Mouse (Mus musculus): ENCODE measurements at regions not wholly inside any gene's neighbourhood (a gene's known extent, or its start where the extent isn't known, plus 50 kb on each side); places are given as distances from the start of the nearest gene placed in this dataset.

DNA sequence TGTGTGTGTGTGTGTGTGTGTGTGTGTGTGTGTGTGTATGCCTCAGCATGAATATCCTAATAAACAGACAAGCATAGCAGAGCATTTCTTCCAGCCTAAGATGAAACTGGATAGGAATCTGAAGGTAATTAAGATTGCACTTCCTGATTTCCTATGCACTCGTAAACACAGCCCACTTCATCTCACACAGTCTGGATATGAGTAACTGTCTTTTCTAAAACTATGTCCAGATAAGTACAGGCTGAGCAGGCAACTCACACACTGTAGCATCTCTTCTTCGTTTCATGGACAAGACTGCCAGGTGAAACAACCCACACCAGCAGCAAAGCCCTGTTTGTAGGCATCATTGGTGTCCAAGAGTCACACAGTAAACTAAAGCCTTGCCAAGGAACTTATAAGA, 261.1 kb downstream of the Pdha2 start:
- DNase-seq (ENCODE audit: low spot score), result no peak
- Histone ChIP-seq H3K4me1 (no peaks in the 10 kb centered on the region), H3K36me3 (no peaks in the 10 kb centered on the region), H3K27ac (no peak overlapping the region), H3K9me3 (no peaks in the 10 kb centered on the region), H3K27me3 (ENCODE audit: insufficient read depth, poor library complexity, severe bottlenecking) (no peaks in the 10 kb centered on the region), H3K4me3 (no peak overlapping the region)
- 60% methylated on average over 2 of the region's 2 CpGs for WGBS

DNA sequence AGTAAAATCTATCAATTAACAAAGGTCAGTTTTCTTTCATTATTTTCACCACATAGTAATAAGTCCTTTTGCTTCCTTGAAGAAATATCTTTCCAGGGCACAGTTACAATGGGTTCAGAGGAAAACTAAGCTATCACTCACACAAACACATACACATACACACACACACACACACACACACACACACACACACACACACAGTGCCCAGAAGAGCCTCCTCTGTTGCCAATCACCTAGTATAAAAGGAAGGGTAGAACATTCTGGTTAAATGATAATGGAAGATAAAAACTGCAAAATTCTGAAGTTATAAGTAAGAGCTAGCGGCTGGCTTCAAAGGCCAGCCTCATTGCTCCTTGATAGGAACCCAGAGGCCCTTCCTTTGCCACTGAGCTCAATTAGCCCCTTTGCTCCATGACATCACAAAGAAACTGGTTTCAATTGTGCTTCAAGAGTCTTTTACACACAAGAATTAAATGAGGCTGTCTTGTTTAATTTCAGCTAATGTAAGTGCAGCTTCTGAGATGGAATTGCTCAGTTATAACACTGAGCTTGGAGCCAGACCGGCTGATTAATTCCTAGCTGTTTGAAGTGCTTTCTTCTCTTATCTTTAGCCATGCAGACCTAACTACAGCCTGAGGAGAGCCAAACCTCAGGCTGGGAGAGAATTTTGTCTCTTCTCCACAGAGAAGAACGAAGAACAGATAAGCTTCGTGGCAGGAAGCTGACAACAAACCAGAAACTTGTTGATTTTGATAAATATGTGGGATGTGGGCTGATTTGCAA, 262.1 kb downstream of the Pdha2 start:
- WGBS, result 16% methylated on average over 4 of the region's 4 CpGs
- H3K4me1 ChIP-seq, result no peaks in the 10 kb centered on the region
- H3K9me3 ChIP-seq, result no peaks in the 10 kb centered on the region
- DNase-seq (ENCODE audit: low spot score), result peak; percentile 75
- H3K4me3 ChIP-seq, result no peak overlapping the region
- H3K27me3 ChIP-seq (ENCODE audit: insufficient read depth, poor library complexity, severe bottlenecking), result no peaks in the 10 kb centered on the region
- H3K36me3 ChIP-seq, result no peaks in the 10 kb centered on the region
- no peak overlapping the region for H3K27ac ChIP-seq

DNA sequence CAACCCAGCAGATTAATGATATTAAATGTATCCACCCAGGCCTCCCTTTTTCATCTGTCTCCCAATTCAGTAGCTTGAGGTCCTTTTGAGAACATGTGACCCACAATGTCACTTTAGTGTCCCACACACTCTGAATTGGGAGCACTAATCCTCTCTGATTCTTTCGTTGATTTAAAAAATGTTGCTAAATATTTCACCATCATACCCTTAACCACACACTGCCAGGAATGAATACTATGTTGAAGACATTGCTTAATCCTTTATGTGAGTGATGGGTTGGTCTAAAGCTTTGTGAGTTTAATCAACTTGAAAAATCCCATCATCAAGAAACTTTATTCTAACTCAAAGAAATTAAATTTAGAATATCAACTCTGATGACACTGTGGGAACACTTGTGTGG, 269.7 kb downstream of the Pdha2 start:
- no peak for DNase-seq (ENCODE audit: low spot score)
- H3K9me3 ChIP-seq, result no peaks in the 10 kb centered on the region
- H3K27ac ChIP-seq, result no peak overlapping the region
- H3K27me3 ChIP-seq (ENCODE audit: insufficient read depth, poor library complexity, severe bottlenecking), result no peaks in the 10 kb centered on the region
- no peaks in the 10 kb centered on the region for H3K36me3 ChIP-seq
- H3K4me1 ChIP-seq, result no peaks in the 10 kb centered on the region
- WGBS, result 77% methylated on average over 1 of the region's 1 CpGs
- H3K4me3 ChIP-seq, result no peak overlapping the region

DNA sequence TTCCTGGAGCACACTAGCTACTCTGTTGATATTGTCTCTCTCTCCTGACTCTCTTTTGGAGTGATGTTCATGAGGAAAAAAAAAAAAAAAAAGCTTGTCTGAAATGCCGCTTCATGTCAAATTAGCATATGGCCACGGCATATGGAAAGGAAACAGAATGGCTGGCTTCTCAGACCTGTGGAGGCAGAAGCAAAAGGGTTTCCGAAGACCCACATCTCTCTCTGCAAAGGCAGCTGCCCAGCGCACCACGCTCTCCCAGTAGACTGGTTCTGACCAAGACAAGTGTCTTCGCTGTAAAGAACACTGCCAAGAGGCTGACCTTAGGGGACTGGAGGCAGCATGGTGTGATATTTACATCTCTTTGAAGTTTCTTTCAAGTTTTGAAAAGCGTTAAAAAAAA, 270.3 kb downstream of the Pdha2 start:
- Histone ChIP-seq H3K27ac (no peak overlapping the region), H3K9me3 (no peaks in the 10 kb centered on the region)
- 80% methylated on average over 7 of the region's 7 CpGs for WGBS

DNA sequence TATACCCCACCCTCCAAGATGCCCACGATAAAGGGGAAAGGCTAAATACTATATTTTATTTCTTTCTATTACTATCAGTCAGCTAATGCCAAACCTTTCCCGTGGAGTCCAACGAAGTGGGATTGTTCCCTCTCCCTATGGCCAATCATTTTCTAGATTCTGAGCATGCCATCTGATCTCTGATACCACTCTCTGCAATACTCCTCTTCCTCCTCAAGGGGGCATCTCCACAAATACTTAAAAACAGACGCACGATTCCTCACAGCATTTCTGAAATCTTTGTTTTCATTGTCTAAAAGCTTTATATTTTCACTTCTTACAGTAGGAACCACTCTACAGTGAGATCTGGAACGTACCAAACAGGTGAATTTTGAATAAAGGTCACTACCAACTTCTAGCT, 270.8 kb downstream of the Pdha2 start:
- Histone ChIP-seq H3K36me3 (no peaks in the 10 kb centered on the region), H3K9me3 (no peaks in the 10 kb centered on the region), H3K27me3 (ENCODE audit: insufficient read depth, poor library complexity, severe bottlenecking) (no peaks in the 10 kb centered on the region), H3K27ac (no peak overlapping the region), H3K4me3 (no peak overlapping the region), H3K4me1 (no peaks in the 10 kb centered on the region)
- no peak for DNase-seq (ENCODE audit: low spot score)
- 85% methylated on average over 6 of the region's 6 CpGs for WGBS

More for the DNA sequence above, 270.3 kb downstream of the Pdha2 start:
- no peaks in the 10 kb centered on the region for H3K4me1 ChIP-seq
- no peak for DNase-seq (ENCODE audit: low spot score)
- H3K36me3 ChIP-seq, result no peaks in the 10 kb centered on the region
- no peak overlapping the region for H3K4me3 ChIP-seq
- H3K27me3 ChIP-seq (ENCODE audit: insufficient read depth, poor library complexity, severe bottlenecking), result no peaks in the 10 kb centered on the region

DNA sequence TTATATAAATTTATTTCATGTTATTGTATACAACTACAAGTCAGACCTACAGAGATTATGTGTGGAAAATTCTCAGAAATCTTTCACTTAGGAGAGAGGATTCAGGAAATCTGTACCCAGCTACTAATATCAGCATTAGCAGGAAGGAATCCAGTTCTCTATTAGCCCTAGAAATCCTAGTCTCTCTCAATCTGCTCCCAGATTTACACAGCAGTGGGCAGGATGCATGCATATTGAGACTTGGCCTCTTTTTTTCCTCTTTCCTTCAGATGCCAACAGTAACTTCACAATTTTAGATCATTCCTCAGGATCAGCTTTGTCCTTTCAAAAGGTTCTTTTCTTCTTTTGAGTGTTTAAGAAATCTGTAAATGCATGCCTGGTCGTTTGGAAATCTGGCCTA, 279.0 kb downstream of the Pdha2 start:
- Histone ChIP-seq H3K4me3 (no peak overlapping the region), H3K27ac (no peak overlapping the region), H3K27me3 (ENCODE audit: insufficient read depth, poor library complexity, severe bottlenecking) (no peaks in the 10 kb centered on the region), H3K9me3 (no peaks in the 10 kb centered on the region), H3K4me1 (no peaks in the 10 kb centered on the region), H3K36me3 (no peaks in the 10 kb centered on the region)
- WGBS, result 38% methylated on average over 1 of the region's 1 CpGs
- no peak for DNase-seq (ENCODE audit: low spot score)

DNA sequence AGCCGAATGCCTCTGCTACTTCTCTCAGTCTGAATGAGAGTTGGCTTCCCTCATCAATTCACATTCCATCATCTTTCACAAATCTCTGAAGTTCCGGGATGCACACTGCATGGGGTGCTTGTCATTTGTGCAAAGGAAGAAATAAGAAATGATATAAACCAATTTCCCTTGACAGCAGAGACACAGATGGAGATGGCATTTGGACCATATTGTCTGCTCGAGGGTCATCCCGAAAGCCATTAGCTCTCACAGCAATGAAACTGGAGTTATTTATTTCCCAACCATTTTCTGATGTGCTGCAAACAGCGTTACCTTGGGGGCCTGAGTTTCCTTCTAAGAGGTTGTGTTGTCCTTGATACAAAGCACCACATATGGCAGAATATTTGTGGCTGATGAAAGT, 285.5 kb downstream of the Pdha2 start:
- Histone ChIP-seq H3K27me3 (ENCODE audit: insufficient read depth, poor library complexity, severe bottlenecking) (no peaks in the 10 kb centered on the region), H3K4me1 (no peaks in the 10 kb centered on the region), H3K9me3 (no peaks in the 10 kb centered on the region), H3K36me3 (no peaks in the 10 kb centered on the region), H3K4me3 (no peak overlapping the region), H3K27ac (no peak overlapping the region)
- WGBS, result 87% methylated on average over 5 of the region's 5 CpGs
- no peak for DNase-seq (ENCODE audit: low spot score)

DNA sequence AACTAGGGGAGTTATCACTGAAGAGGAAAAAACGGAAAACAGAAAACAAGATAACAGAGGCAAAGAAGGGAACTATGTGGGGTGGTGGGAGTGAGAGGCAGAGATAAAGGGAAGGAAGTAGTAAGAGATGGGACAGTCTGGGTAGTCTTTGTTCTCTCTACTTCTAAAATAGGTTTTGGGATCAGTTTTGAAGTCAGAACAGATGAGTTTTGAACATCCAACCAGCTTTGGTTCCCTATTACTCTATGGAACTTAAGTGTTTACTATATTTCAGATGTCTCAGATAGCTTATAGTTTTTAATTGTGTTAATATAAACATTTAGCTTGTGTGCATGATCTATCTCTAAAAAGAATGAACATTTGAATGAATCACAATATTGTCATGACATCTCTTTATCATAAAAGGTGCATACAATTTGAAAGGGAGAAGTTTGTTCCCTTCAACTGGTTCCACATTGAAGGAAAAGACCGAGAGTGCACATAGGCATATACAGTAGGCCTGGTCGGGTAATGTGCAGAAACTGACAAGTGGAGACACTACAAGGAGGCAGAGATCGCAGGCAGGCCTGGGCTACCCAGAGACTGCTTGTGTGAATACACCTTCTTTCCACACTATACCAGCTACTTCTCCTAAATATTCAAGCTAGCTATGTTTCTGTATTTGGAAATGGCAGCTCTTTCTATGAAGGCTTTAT, 335.8 kb downstream of the Pdha2 start:
- H3K27me3 ChIP-seq (ENCODE audit: insufficient read depth, poor library complexity, severe bottlenecking), result no peaks in the 10 kb centered on the region
- DNase-seq (ENCODE audit: low spot score), result no peak
- no peak overlapping the region for H3K27ac ChIP-seq
- H3K9me3 ChIP-seq, result no peaks in the 10 kb centered on the region
- H3K4me1 ChIP-seq, result no peaks in the 10 kb centered on the region
- no peaks in the 10 kb centered on the region for H3K36me3 ChIP-seq
- H3K4me3 ChIP-seq, result no peak overlapping the region
- 75% methylated on average over 4 of the region's 4 CpGs for WGBS

DNA sequence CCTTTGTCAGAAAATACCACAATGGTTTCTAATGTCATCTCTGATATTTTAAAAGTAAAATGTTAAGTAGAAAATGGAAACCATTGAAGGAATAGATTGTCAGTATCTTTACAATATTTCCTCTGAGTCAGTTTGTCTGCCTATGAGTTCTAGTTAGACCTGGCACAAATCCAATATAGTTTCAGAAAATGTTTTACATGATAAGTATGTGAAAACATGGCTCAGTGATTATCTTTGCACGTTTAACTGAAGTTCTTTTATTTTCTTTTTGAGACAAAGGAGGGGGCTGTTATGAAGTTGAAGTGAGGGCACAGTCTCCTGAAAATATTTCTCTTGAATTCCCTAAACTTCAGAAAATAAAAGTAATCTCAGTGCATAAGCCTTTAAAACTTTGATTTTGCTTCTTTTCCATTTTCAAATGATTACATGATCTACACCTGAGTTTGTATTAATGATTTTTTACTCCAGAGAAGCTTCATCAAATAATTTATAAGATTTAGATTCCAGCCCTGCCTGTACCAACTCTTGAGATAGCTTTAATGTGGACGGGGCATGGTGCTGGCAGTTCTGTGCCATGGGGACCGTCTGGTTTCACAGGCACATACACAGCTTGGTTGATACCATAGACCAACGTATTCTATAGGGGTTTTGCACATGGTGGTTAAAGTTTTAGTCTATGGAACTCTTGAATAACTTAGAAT, 336.5 kb downstream of the Pdha2 start:
- Histone ChIP-seq H3K4me1 (no peaks in the 10 kb centered on the region), H3K27me3 (ENCODE audit: insufficient read depth, poor library complexity, severe bottlenecking) (no peaks in the 10 kb centered on the region)
- WGBS, result 57% methylated on average over 4 of the region's 4 CpGs

DNA sequence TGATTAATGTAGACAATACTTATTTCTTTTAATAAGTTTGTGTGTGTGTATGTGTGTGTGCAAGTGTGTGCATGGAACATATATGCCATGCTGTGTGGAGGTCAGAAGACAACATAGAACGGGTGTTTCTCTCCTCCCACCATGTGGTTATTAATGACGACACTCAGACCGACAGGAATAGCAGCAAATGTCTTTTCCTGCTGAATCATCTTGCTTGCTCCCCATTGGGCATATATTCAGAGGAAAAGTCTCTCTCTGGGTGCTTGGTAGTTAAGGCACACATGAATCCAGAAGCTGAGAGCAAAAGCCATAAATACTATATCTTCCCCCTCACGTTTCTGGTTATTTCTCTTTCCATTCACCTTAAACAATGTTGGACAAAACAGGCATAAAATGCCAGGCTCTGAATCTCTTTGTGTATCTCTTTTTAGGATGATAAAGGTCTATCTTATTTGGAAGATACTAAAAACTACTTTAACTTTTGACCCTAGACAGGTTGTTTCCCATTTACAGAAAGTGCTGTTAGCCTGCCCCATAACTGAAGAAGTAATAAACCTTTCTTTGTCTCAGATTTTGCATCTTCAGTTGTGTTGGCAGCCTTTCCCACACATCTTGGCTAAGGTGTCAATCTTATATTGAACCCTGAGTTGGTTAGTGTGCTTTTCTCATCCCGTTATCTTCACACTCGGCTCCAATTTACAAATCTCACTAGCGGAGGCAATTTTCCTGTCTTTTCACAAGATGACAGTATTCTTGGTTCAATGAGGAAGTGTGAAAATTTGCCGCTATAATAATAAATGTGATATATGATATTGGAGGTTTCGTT, 337.9 kb downstream of the Pdha2 start:
- DNase-seq (ENCODE audit: low spot score), result no peak
- Histone ChIP-seq H3K36me3 (no peaks in the 10 kb centered on the region), H3K4me1 (no peaks in the 10 kb centered on the region), H3K9me3 (no peaks in the 10 kb centered on the region), H3K4me3 (no peak overlapping the region), H3K27ac (no peak overlapping the region), H3K27me3 (ENCODE audit: insufficient read depth, poor library complexity, severe bottlenecking) (no peaks in the 10 kb centered on the region)
- 74% methylated on average over 9 of the region's 9 CpGs for WGBS

More for the DNA sequence above, 336.5 kb downstream of the Pdha2 start:
- no peak overlapping the region for H3K27ac ChIP-seq
- DNase-seq (ENCODE audit: low spot score), result no peak
- no peaks in the 10 kb centered on the region for H3K36me3 ChIP-seq
- H3K9me3 ChIP-seq, result no peaks in the 10 kb centered on the region
- no peak overlapping the region for H3K4me3 ChIP-seq

DNA sequence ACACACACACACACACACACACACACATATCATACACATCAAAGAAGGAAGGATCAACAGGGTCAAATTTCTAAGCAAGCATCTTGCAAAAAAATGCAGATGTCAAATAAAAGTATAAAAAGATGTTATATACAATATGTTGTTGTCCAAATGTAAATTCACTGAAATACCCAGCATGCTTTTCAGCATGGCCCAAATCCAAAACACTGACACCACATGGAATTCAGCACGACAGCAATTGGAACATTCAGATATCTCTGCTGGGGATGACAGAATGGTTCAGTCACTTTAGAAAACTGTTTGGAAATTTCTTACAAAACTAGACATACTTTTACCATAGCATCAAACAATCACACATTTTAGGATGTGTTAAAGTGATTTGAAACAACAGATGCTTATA, 339.6 kb downstream of the Pdha2 start:
- H3K4me3 ChIP-seq, result no peak overlapping the region
- H3K27me3 ChIP-seq (ENCODE audit: insufficient read depth, poor library complexity, severe bottlenecking), result no peaks in the 10 kb centered on the region
- H3K9me3 ChIP-seq, result no peaks in the 10 kb centered on the region
- no peak for DNase-seq (ENCODE audit: low spot score)
- H3K4me1 ChIP-seq, result no peaks in the 10 kb centered on the region
- no peaks in the 10 kb centered on the region for H3K36me3 ChIP-seq
- no peak overlapping the region for H3K27ac ChIP-seq
- 73% methylated on average over 1 of the region's 1 CpGs for WGBS

DNA sequence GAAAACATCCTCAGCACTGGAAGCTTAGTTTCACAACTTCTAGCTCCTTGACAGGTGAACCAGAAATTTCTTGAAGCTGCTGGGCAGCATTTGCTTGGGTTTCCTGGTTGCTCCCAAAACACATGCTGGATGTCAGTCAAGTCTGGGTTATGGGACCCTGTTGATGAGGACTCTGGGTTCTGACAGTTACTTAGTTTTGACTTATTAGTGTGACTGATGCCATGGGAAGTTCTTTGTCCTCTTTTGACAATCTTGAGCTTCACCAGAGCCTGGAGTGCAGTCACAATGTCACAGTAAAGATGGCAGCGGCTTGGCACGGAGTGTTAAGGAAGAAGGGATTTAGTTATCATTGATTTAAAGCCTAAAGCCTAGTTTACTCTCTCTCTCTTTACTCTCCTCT, 340.9 kb downstream of the Pdha2 start:
- H3K4me3 ChIP-seq, result no peak overlapping the region
- 98% methylated on average over 2 of the region's 2 CpGs for WGBS
- H3K36me3 ChIP-seq, result no peaks in the 10 kb centered on the region
- no peaks in the 10 kb centered on the region for H3K9me3 ChIP-seq
- no peaks in the 10 kb centered on the region for H3K4me1 ChIP-seq
- H3K27ac ChIP-seq, result no peak overlapping the region
- no peak for DNase-seq (ENCODE audit: low spot score)
- no peaks in the 10 kb centered on the region for H3K27me3 ChIP-seq (ENCODE audit: insufficient read depth, poor library complexity, severe bottlenecking)

Measured in heart, embryonic 10.5 days (tissue).